Mouse (Mus musculus) heart, postnatal 4 days (tissue): ENCODE data around the gene Apod. TPM values are rescaled to one million over a fixed set of nuclear protein-coding genes. Genes with fewer than 3 reads are reported as not detected.

Experiments
- DNase-seq: peaks from one replicate; pipeline ENCODE4 v3.0.0; 2021
- microRNA-seq, 2 experiments: library from miRNA; unstranded; fragments of <30 nt; microRNA quantifications; one replicate each; pipeline ENCODE4 v1.2.0; 2021 to 2022
- total RNA-seq, 2 experiments: library from RNA; stranded (reverse); gene quantifications; 2 replicates each; pipeline ENCODE4 v1.2.3; 2021

The Apod gene
- total RNA-seq, 2 experiments from 2014 or later: 0.27 to 0.45 TPM

- no peak for DNase-seq
Measured at GRCm38 (mm10) chr16:31278581-31278980, 36.0 kb downstream of the Apod start.

GRCm38 (mm10) chr16:31278081-31278480, 36.5 kb downstream of the Apod start:
- peak; percentile 24 for DNase-seq

- peak; percentile 37 for DNase-seq
Measured at GRCm38 (mm10) chr16:31276962-31277361, 37.6 kb downstream of the Apod start.

- peak; percentile 85 for DNase-seq
Measured at GRCm38 (mm10) chr16:31276539-31276938, 38.1 kb downstream of the Apod start.

- DNase-seq: peak; percentile 96
Measured at GRCm38 (mm10) chr16:31274674-31275460, 39.7 kb downstream of the Apod start, which contains the start of gene Ppp1r2. Gene Ppp1r2, minus strand, starts transcription at chr16:31275277.

- no peak for DNase-seq
Measured at GRCm38 (mm10) chr16:31274084-31274483, 40.5 kb downstream of the Apod start.

GRCm38 (mm10) chr16:31266692-31267091, 47.9 kb downstream of the Apod start:
- DNase-seq: no peak

- DNase-seq: no peak
Measured at GRCm38 (mm10) chr16:31256151-31256550, 58.5 kb downstream of the Apod start.

- DNase-seq: no peak
Measured at GRCm38 (mm10) chr16:31255685-31256084, 58.9 kb downstream of the Apod start.

GRCm38 (mm10) chr16:31249401-31249800, 65.2 kb downstream of the Apod start:
- DNase-seq: no peak

- DNase-seq: no peak
Measured at GRCm38 (mm10) chr16:31248717-31249116, 65.9 kb downstream of the Apod start.

GRCm38 (mm10) chr16:31247442-31247841, 67.2 kb downstream of the Apod start:
- DNase-seq: no peak

Small RNA genes within 50 kb of the gene (microRNA-seq; reads per million reads assigned to microRNA genes)
- gene Gm27415: 0 reads per million in 2 experiments

Other genes with a start within 250 kb of the Apod start
- gene Xxylt1, start 233.4 kb downstream of the Apod start, total RNA-seq: 10 to 100 TPM; 15.9 to 17.3 TPM
- gene Acap2, start 113.6 kb downstream of the Apod start, total RNA-seq: 10 to 100 TPM; 27.8 to 29.0 TPM
- gene Ppp1r2, start 39.5 kb downstream of the Apod start, total RNA-seq: 100 to 1,000 TPM; 128 to 132 TPM
- 1 to 10 TPM in 1 of 2 experiments, under 1 TPM in 1; 0.81 to 1.0 TPM for gene Bdh1, start 107.5 kb upstream of the Apod start, total RNA-seq